Mouse (Mus musculus): ENCODE results near the gene Slamf6. TPM values are rescaled to one million over a fixed set of nuclear protein-coding genes. Genes with fewer than 3 reads are reported as not detected.

The Slamf6 gene
- polyA plus RNA-seq, 1 experiment from 2014 or later = 0.15 TPM

GRCm38 (mm10) chr1:171991883-171992282 lies 74.6 kb downstream of the Slamf6 start:
- no peaks in the 10 kb centered on the region for H3K4me1 ChIP-seq
- peaks cover 7% of the 10 kb centered on the region; the same call in 1 of the 2 replicates for H3K9me3 ChIP-seq
- no peaks in the 10 kb centered on the region for H3K27me3 ChIP-seq (ENCODE audit: poor library complexity, severe bottlenecking)
- H3K27ac ChIP-seq = no peak overlapping the region
- H3K36me3 ChIP-seq (replicated peaks) = no peaks in the 10 kb centered on the region
- 87% methylated on average over 2 of the region's 2 CpGs for WGBS
- no peak for DNase-seq (ENCODE audit: extremely low spot score, low spot score)
- no peak overlapping the region for H3K4me3 ChIP-seq

GRCm38 (mm10) chr1:171992901-171993530 lies 75.7 kb downstream of the Slamf6 start:
- H3K4me3 ChIP-seq = no peak overlapping the region
- whole genome bisulfite sequencing = 88% methylated on average over 4 of the region's 4 CpGs
- H3K27ac ChIP-seq = no peak overlapping the region
- H3K27me3 ChIP-seq (ENCODE audit: poor library complexity, severe bottlenecking) = no peaks in the 10 kb centered on the region
- H3K36me3 ChIP-seq (replicated peaks) = no peaks in the 10 kb centered on the region
- DNase-seq (ENCODE audit: extremely low spot score, low spot score) = no peak
- H3K9me3 ChIP-seq = peaks cover 7% of the 10 kb centered on the region; the same call in 1 of the 2 replicates
- no peaks in the 10 kb centered on the region for H3K4me1 ChIP-seq

- no peaks in the 10 kb centered on the region for H3K4me1 ChIP-seq
- H3K36me3 ChIP-seq (replicated peaks) = peaks cover 1% of the 10 kb centered on the region
- H3K27me3 ChIP-seq (ENCODE audit: poor library complexity, severe bottlenecking) = no peaks in the 10 kb centered on the region
- WGBS = 90% methylated on average over 2 of the region's 2 CpGs
- H3K27ac ChIP-seq = no peak overlapping the region
- H3K9me3 ChIP-seq = no peaks in the 10 kb centered on the region
- DNase-seq (ENCODE audit: extremely low spot score, low spot score) = no peak
- no peak overlapping the region for H3K4me3 ChIP-seq
Observed at GRCm38 (mm10) chr1:171994501-171994900, 77.2 kb downstream of the Slamf6 start.

- no peak overlapping the region for H3K4me3 ChIP-seq
- no peaks in the 10 kb centered on the region for H3K9me3 ChIP-seq
- H3K4me1 ChIP-seq = no peaks in the 10 kb centered on the region
- H3K36me3 ChIP-seq (replicated peaks) = peaks cover 8% of the 10 kb centered on the region
- no peak for DNase-seq (ENCODE audit: extremely low spot score, low spot score)
- no peak overlapping the region for H3K27ac ChIP-seq
- 86% methylated on average over 11 of the region's 11 CpGs for WGBS
- no peaks in the 10 kb centered on the region for H3K27me3 ChIP-seq (ENCODE audit: poor library complexity, severe bottlenecking)
Observed at GRCm38 (mm10) chr1:171994918-171995715, 77.8 kb downstream of the Slamf6 start.

GRCm38 (mm10) chr1:171996701-171997100 lies 79.4 kb downstream of the Slamf6 start:
- Histone ChIP-seq H3K9me3 (no peaks in the 10 kb centered on the region), H3K4me3 (no peak overlapping the region), H3K27ac (no peak overlapping the region), H3K36me3 (replicated peaks) (peaks cover 20% of the 10 kb centered on the region), H3K27me3 (ENCODE audit: poor library complexity, severe bottlenecking) (no peaks in the 10 kb centered on the region), H3K4me1 (peaks cover 1% of the 10 kb centered on the region; the same call in 1 of the 2 replicates)
- WGBS = 84% methylated on average over 7 of the region's 7 CpGs
- DNase-seq (ENCODE audit: extremely low spot score, low spot score) = no peak

GRCm38 (mm10) chr1:171998820-171999597 lies 81.7 kb downstream of the Slamf6 start:
- no peak overlapping the region for H3K27ac ChIP-seq
- 92% methylated on average over 13 of the region's 13 CpGs for WGBS

GRCm38 (mm10) chr1:172000641-172001040 lies 83.3 kb downstream of the Slamf6 start:
- peaks cover 59% of the 10 kb centered on the region for H3K36me3 ChIP-seq (replicated peaks)

More at GRCm38 (mm10) chr1:171998820-171999597, 81.7 kb downstream of the Slamf6 start:
- no peak overlapping the region for H3K4me3 ChIP-seq
- H3K27me3 ChIP-seq (ENCODE audit: poor library complexity, severe bottlenecking) = no peaks in the 10 kb centered on the region
- DNase-seq (ENCODE audit: extremely low spot score, low spot score) = no peak
- peaks cover 43% of the 10 kb centered on the region for H3K36me3 ChIP-seq (replicated peaks)
- no peaks in the 10 kb centered on the region for H3K9me3 ChIP-seq
- peaks cover 4% of the 10 kb centered on the region; the same call in 1 of the 2 replicates for H3K4me1 ChIP-seq

GRCm38 (mm10) chr1:172001665-172002064 lies 84.3 kb downstream of the Slamf6 start:
- 46% methylated on average over 12 of the region's 12 CpGs for WGBS
- Histone ChIP-seq H3K36me3 (replicated peaks) (peaks cover 69% of the 10 kb centered on the region), H3K27me3 (ENCODE audit: poor library complexity, severe bottlenecking) (no peaks in the 10 kb centered on the region), H3K4me3 (no peak overlapping the region), H3K9me3 (no peaks in the 10 kb centered on the region), H3K27ac (peak overlapping the region; percentile 12), H3K4me1 (peaks cover 4% of the 10 kb centered on the region; the same call in 1 of the 2 replicates)
- DNase-seq (ENCODE audit: extremely low spot score, low spot score) = no peak

More at GRCm38 (mm10) chr1:172000641-172001040, 83.3 kb downstream of the Slamf6 start:
- H3K4me1 ChIP-seq = peaks cover 4% of the 10 kb centered on the region; the same call in 1 of the 2 replicates
- H3K9me3 ChIP-seq = no peaks in the 10 kb centered on the region
- no peak for DNase-seq (ENCODE audit: extremely low spot score, low spot score)
- no peak overlapping the region for H3K4me3 ChIP-seq
- no peaks in the 10 kb centered on the region for H3K27me3 ChIP-seq (ENCODE audit: poor library complexity, severe bottlenecking)
- no peak overlapping the region for H3K27ac ChIP-seq
- WGBS = 57% methylated on average over 3 of the region's 3 CpGs

Other genes starting within 250 kb of the Slamf6 start
- gene Cd48, start 235.5 kb upstream of the Slamf6 start, polyA plus RNA-seq (2016; fragmentation: Nextera tagmentation; extraction: Ambion mirVana) = 0.31 TPM in 1 of 2 replicates, not detected in the other
- 0.18 and 0.19 TPM in 2 replicates for gene Slamf1, start 150.4 kb upstream of the Slamf6 start, polyA plus RNA-seq (2016; fragmentation: Nextera tagmentation; extraction: Ambion mirVana)
- gene Cd84, start 77.8 kb upstream of the Slamf6 start, polyA plus RNA-seq (2016; fragmentation: Nextera tagmentation; extraction: Ambion mirVana) = 0.42 and 0.46 TPM in 2 replicates
- not detected in 2 replicates for gene Gm10521, start 21.9 kb upstream of the Slamf6 start, polyA plus RNA-seq (2016; fragmentation: Nextera tagmentation; extraction: Ambion mirVana)
- 40.6 and 41.7 TPM in 2 replicates for gene Vangl2, start 110.9 kb downstream of the Slamf6 start, polyA plus RNA-seq (2016; fragmentation: Nextera tagmentation; extraction: Ambion mirVana)
- 1.6 and 2.7 TPM in 2 replicates for gene Nhlh1, start 140.1 kb downstream of the Slamf6 start, polyA plus RNA-seq (2016; fragmentation: Nextera tagmentation; extraction: Ambion mirVana)
- 176 TPM in 2 replicates for gene Copa, start 165.0 kb downstream of the Slamf6 start, polyA plus RNA-seq (2016; fragmentation: Nextera tagmentation; extraction: Ambion mirVana)
- gene Ncstn, start 165.3 kb downstream of the Slamf6 start, polyA plus RNA-seq (2016; fragmentation: Nextera tagmentation; extraction: Ambion mirVana) = 91.6 and 95.3 TPM in 2 replicates
- gene Pex19, start 209.2 kb downstream of the Slamf6 start, polyA plus RNA-seq (2016; fragmentation: Nextera tagmentation; extraction: Ambion mirVana) = 153 and 159 TPM in 2 replicates
- 132 and 138 TPM in 2 replicates for gene Dcaf8, start 230.6 kb downstream of the Slamf6 start, polyA plus RNA-seq (2016; fragmentation: Nextera tagmentation; extraction: Ambion mirVana)

Measured in forebrain, embryonic 10.5 days (tissue).